Mouse (Mus musculus): Measurements from ENCODE around the gene Serpini2. TPM values are rescaled to one million over a fixed set of nuclear protein-coding genes. Genes with fewer than 3 reads are reported as not detected.

Gene Serpini2
- polyA plus RNA-seq (2014; fragmentation: Illumina TruSeq; extraction: RNeasy Lipid Tissue Mini Kit (QIAGEN cat#74804); ENCODE audit: low read depth, low replicate concordance): 0.41 TPM

GRCm38 (mm10) chr3:75269978-75270377 is at the start of gene Serpini2:
Serpini2 (minus strand) TSS chr3:75270078.

Other genes starting within 250 kb of the Serpini2 start
- gene Zbbx, start 105.0 kb downstream of the Serpini2 start, polyA plus RNA-seq (2014; fragmentation: Illumina TruSeq; extraction: RNeasy Lipid Tissue Mini Kit (QIAGEN cat#74804); ENCODE audit: low read depth, low replicate concordance): not detected
- not detected for gene Wdr49, start 212.1 kb upstream of the Serpini2 start, polyA plus RNA-seq (2014; fragmentation: Illumina TruSeq; extraction: RNeasy Lipid Tissue Mini Kit (QIAGEN cat#74804); ENCODE audit: low read depth, low replicate concordance)